Mouse (Mus musculus): Measurements from ENCODE around the gene Jak3. TPM values are rescaled to one million over a fixed set of nuclear protein-coding genes. Genes with fewer than 3 reads are reported as not detected.
"Not testable (repeated sequence)": the region's sequence is repeated elsewhere in the genome, so short reads cannot be mapped to it uniquely, and the experiment has no call there.

Gene Jak3
- polyA plus RNA-seq, 1 experiment from 2014 or later = 3.4 TPM

DNA sequence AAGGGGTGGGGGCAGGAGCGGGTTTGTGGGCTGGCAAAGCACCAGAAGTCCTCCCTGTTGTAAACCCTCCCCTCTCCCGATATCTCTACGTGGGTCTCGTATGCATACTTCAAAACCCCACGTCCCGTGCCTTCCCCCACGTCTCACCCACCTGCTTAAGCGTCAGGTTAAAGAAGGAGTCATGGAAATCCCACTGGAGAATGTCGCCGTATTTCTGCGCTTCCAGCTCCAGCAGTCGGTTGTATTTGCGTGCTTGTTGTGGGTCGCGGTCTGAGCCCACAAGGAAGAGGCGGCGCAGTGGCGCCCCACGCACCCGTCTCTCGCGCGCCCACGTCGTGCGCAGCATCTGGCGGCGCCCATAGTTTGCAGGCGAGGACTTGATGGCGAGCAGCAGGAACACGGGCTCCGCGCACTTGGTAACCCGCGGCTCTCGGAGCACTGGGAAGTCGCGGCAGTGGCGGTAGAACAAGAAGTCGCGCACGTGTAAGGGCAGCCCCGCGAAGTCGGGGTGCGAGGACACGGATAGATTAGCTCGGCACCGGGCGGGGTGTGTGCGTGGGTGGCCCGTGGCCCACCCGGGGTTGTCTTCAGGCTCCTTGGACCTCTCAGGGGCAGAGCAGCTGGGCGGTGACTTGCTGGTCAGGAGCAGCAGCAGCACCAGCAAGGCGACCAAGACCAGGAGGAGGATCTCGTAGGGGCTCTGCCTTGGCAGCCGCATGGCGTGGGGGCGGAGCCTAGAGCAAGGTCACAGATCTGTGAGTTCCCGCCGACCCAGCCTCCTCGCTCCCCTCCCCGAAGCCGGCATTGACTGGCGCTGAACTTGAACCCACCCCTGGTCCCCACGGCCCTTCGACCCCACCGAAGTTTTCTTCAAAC lies 17.3 kb downstream of the Jak3 start:
- no peaks in the 10 kb centered on the region for H3K36me3 ChIP-seq (ENCODE audit: control insufficient read depth, insufficient read depth)
- no peaks in the 10 kb centered on the region for H3K9me3 ChIP-seq (ENCODE audit: control insufficient read depth, low read length)
- peak overlapping the region; percentile 44 for H3K4me2 ChIP-seq (ENCODE audit: low read length)
- peak overlapping the region; percentile 23 for H3K4me3 ChIP-seq (replicated peaks; ENCODE audit: low read length)
- H3K9ac ChIP-seq (replicated peaks; ENCODE audit: low read depth, low read length) = no peak overlapping the region
- peak; percentile 32; the same call in 1 of the 2 replicates for ATAC-seq
- H3K27ac ChIP-seq (ENCODE audit: low read length) = no peak overlapping the region
- peaks cover 12% of the 10 kb centered on the region for H3K4me1 ChIP-seq (replicated peaks; ENCODE audit: control insufficient read depth, insufficient read depth, low read length)
- H3K27me3 ChIP-seq (replicated peaks; ENCODE audit: control insufficient read depth, insufficient read depth, low read length) = peaks cover 81% of the 10 kb centered on the region
- WGBS = 8% methylated on average over 68 of the region's 68 CpGs

DNA sequence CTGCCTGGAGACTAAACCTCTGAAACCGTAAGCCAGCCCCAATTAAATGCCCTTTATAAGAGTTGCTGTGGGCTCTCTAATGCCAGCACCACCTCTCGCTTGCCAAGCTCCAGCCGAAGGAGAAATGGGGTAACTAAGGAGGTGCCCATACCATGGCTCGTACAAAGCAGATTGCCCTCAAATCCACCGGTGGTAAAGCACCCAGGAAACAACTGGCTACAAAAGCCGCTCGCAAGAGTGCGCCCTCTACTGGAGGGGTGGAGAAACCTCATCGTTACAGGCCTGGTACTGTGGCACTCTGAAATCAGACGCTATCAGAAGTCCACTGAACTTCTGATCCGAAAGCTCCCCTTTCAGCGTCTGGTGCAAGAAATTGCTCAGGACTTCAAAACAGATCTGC lies 19.4 kb downstream of the Jak3 start:
- H3K27ac ChIP-seq (ENCODE audit: low read length); ATAC-seq; H3K4me3 ChIP-seq (replicated peaks; ENCODE audit: low read length); H3K36me3 ChIP-seq (ENCODE audit: control insufficient read depth, insufficient read depth); H3K4me2 ChIP-seq (ENCODE audit: low read length); H3K9me3 ChIP-seq (ENCODE audit: control insufficient read depth, low read length); H3K9ac ChIP-seq (replicated peaks; ENCODE audit: low read depth, low read length): not testable (repeated sequence)
- WGBS = 65% methylated on average over 12 of the region's 12 CpGs
- peaks cover 75% of the 10 kb centered on the region for H3K27me3 ChIP-seq (replicated peaks; ENCODE audit: control insufficient read depth, insufficient read depth, low read length)
- H3K4me1 ChIP-seq (replicated peaks; ENCODE audit: control insufficient read depth, insufficient read depth, low read length) = peaks cover 12% of the 10 kb centered on the region

DNA sequence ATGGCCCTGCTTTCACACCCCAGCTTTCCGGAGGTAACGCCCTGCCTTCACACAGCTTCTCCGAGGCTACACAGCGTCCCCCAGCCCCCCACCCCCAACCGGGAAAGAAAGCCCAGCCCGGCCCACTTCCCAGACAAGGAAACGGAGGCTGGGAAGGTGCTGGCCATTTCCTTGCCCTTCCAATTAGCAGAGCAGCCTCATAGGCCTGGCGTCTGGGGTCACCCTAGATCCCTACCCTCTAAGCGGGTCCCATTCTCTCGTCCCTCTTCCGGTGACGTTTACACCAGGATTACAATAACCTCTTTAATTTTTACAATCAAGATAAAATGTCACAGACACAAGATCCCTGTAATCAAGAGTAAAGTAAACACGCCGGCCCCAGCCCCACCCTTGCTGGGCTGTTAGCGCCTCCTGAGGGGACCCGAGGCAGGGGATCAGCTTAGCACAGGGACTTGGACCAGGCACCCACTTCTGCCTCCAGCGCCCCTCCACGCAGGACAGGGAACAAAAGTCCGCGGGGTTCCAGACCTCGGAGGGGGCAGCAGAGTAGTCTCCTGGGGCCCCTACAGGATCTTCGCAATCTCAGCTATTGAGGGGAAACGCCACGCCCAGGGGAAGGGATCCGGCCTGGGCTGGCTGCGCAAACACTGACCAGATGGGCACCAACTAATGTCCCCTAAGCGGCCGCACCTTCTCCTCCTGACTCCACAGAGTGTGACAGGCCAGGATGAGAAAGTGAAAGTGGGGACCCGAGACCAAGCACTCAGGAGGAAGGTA lies 24.6 kb downstream of the Jak3 start:
- Histone ChIP-seq H3K9me3 (ENCODE audit: control insufficient read depth, low read length) (no peaks in the 10 kb centered on the region), H3K27me3 (replicated peaks; ENCODE audit: control insufficient read depth, insufficient read depth, low read length) (peaks cover 50% of the 10 kb centered on the region), H3K9ac (replicated peaks; ENCODE audit: low read depth, low read length) (no peak overlapping the region), H3K27ac (ENCODE audit: low read length) (no peak overlapping the region), H3K4me3 (replicated peaks; ENCODE audit: low read length) (0 out of 2 replicates have a peak overlapping the region, but pooled peaks have one; percentile 0), H3K36me3 (ENCODE audit: control insufficient read depth, insufficient read depth) (no peaks in the 10 kb centered on the region), H3K4me1 (replicated peaks; ENCODE audit: control insufficient read depth, insufficient read depth, low read length) (0 out of 2 replicates have a peak, but pooled peaks cover 2% of the 10 kb centered on the region), H3K4me2 (ENCODE audit: low read length) (peak overlapping the region; percentile 8; the same call in 1 of the 2 replicates)
- ATAC-seq = no peak
- 9% methylated on average over 29 of the region's 29 CpGs for WGBS

DNA sequence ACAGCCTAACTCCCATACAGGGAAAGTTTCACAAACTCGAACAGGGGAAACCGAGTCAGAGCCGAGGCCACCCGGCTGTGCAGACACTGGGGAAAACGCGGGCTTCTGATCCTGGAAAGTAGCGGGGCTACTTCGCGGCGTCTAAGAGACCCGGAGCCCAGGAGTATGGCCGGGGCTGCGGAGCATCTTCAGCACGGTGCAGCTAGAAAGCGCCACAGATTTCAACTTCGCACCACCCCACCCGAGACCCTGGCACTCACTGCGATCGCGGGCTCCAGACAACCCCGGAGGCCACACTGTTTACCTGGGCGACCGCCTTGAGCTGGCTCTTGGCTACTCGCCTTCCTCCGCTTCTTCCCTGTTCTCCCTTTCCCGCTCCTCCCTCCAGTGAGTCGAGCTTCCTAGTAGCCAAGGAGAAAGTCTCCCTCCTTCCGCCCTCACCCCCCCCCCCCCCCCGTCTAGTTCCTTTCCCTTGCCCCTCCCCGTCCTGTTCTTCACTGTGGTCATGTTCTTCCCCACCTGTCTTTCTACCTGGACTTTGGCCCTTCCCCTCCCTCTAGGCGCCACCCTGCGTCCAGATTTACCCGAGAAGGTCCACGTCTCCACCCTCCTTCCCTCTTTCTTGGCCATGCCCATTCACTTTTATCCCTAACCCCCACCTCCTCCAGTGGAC lies 25.5 kb downstream of the Jak3 start, which contains the start of gene B3gnt3:
B3gnt3 (minus strand) TSS at position 376 of the 673 bp plus-strand sequence.
- Histone ChIP-seq H3K27ac (ENCODE audit: low read length) (no peak within 1 kb of the TSS), H3K4me2 (ENCODE audit: low read length) (peak within 1 kb of the TSS; percentile 8; the same call in 1 of the 2 replicates), H3K36me3 (ENCODE audit: control insufficient read depth, insufficient read depth) (no peaks in the 10 kb centered on the region), H3K27me3 (replicated peaks; ENCODE audit: control insufficient read depth, insufficient read depth, low read length) (peaks cover 49% of the 10 kb centered on the region), H3K9me3 (ENCODE audit: control insufficient read depth, low read length) (no peaks in the 10 kb centered on the region), H3K4me3 (replicated peaks; ENCODE audit: low read length) (0 out of 2 replicates have a peak within 1 kb of the TSS, but pooled peaks have one; percentile 0), H3K4me1 (replicated peaks; ENCODE audit: control insufficient read depth, insufficient read depth, low read length) (0 out of 2 replicates have a peak, but pooled peaks cover 2% of the 10 kb centered on the region), H3K9ac (replicated peaks; ENCODE audit: low read depth, low read length) (no peak within 1 kb of the TSS)
- no peak for ATAC-seq
- 16% methylated on average over 32 of the region's 34 CpGs for WGBS

DNA sequence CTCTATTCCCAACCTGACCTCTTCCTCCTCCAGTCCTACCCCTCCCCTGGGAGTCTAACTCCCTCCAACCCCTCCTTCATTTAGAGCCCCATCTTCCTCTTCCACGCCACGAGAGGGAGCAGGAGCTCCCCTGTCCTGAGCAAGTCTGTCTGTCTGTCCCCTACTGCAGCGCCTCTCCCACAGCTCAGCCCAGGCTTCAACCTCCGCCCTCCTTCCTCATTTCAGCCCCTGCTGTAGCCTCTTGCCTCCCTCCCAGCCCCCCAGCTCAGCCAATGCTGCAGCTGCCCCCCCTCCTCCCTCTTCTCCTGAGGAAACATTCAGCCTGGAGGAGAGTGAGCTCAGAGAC lies 26.0 kb downstream of the Jak3 start:
- no peaks in the 10 kb centered on the region for H3K9me3 ChIP-seq (ENCODE audit: control insufficient read depth, low read length)
- no peak overlapping the region for H3K9ac ChIP-seq (replicated peaks; ENCODE audit: low read depth, low read length)
- 31% methylated on average over 4 of the region's 4 CpGs for WGBS
- no peak overlapping the region for H3K4me3 ChIP-seq (replicated peaks; ENCODE audit: low read length)
- no peak overlapping the region for H3K4me2 ChIP-seq (ENCODE audit: low read length)
- peaks cover 44% of the 10 kb centered on the region for H3K27me3 ChIP-seq (replicated peaks; ENCODE audit: control insufficient read depth, insufficient read depth, low read length)
- ATAC-seq = no peak
- no peaks in the 10 kb centered on the region for H3K36me3 ChIP-seq (ENCODE audit: control insufficient read depth, insufficient read depth)
- H3K27ac ChIP-seq (ENCODE audit: low read length) = no peak overlapping the region
- 0 out of 2 replicates have a peak, but pooled peaks cover 2% of the 10 kb centered on the region for H3K4me1 ChIP-seq (replicated peaks; ENCODE audit: control insufficient read depth, insufficient read depth, low read length)

DNA sequence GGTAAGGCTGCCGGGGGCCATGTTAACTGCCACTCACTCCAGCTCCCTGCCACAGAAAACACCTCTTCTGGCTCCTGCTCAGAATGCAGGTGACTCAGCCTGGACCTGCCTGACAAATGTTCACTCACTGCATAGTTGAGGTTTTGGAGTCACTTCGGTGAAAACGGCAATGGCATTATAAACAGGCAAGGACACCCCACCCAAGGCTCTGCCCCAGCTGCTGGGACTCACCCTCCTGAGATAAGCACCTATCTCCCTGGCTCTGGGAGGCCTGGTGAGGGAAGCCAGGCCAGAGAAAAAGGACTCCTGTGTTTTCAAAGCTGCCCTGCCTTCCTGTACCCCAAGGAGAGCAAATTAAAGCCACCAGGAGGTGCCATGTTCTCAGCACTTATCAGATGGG lies 26.8 kb downstream of the Jak3 start:
- Histone ChIP-seq H3K4me2 (ENCODE audit: low read length) (no peak overlapping the region), H3K4me3 (replicated peaks; ENCODE audit: low read length) (no peak overlapping the region), H3K4me1 (replicated peaks; ENCODE audit: control insufficient read depth, insufficient read depth, low read length) (0 out of 2 replicates have a peak, but pooled peaks cover 2% of the 10 kb centered on the region), H3K9me3 (ENCODE audit: control insufficient read depth, low read length) (no peaks in the 10 kb centered on the region), H3K27me3 (replicated peaks; ENCODE audit: control insufficient read depth, insufficient read depth, low read length) (peaks cover 43% of the 10 kb centered on the region), H3K9ac (replicated peaks; ENCODE audit: low read depth, low read length) (no peak overlapping the region), H3K27ac (ENCODE audit: low read length) (no peak overlapping the region), H3K36me3 (ENCODE audit: control insufficient read depth, insufficient read depth) (no peaks in the 10 kb centered on the region)
- ATAC-seq = no peak
- WGBS = 82% methylated on average over 3 of the region's 3 CpGs

DNA sequence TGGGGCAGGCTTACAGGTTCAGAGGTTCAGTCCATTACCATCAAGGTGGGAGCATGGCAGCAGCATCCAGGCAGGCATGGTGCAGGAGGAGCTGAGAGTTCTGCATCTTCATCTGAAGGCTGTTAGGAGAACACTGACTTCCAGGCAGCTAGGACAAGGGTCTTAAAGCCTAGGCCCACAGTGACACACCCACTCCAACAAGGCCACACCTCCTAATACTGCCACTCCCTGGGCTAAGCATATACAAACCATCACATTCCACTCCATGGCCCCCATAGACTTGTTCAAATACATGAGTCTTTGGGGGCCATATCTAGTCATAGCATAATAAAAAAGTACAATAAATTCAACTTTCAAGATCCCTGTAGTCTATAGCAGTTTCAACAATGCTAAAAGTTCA lies 27.3 kb downstream of the Jak3 start:
- not testable (repeated sequence) for H3K4me3 ChIP-seq (replicated peaks; ENCODE audit: low read length); H3K36me3 ChIP-seq (ENCODE audit: control insufficient read depth, insufficient read depth); H3K4me2 ChIP-seq (ENCODE audit: low read length); H3K9me3 ChIP-seq (ENCODE audit: control insufficient read depth, low read length); H3K4me1 ChIP-seq (replicated peaks; ENCODE audit: control insufficient read depth, insufficient read depth, low read length); ATAC-seq; H3K27ac ChIP-seq (ENCODE audit: low read length); H3K9ac ChIP-seq (replicated peaks; ENCODE audit: low read depth, low read length)
- peaks cover 40% of the 10 kb centered on the region for H3K27me3 ChIP-seq (replicated peaks; ENCODE audit: control insufficient read depth, insufficient read depth, low read length)

DNA sequence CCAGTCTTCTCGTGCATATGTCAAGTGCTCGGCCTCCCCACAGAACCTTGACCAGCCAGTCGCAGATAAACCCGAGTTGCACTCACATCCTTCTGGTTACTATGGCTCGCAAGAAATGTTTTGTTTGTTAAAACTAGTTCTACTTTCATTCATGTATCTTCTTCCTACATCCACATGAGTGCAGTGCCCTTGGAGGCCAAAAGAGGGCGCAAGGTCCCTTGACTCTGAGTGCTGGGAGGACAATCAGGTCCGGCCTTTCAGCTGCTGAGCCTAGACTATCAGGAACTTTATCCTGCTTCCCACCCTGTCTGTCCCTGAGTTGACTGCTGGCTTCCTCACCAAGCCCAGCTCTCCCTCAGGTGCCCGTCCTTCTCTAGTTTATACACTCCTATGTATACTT lies 31.8 kb downstream of the Jak3 start:
- H3K27ac ChIP-seq (ENCODE audit: low read length) = no peak overlapping the region
- peaks cover 4% of the 10 kb centered on the region; the same call in 1 of the 2 replicates for H3K4me1 ChIP-seq (replicated peaks; ENCODE audit: control insufficient read depth, insufficient read depth, low read length)
- ATAC-seq = no peak
- H3K27me3 ChIP-seq (replicated peaks; ENCODE audit: control insufficient read depth, insufficient read depth, low read length) = peaks cover 8% of the 10 kb centered on the region
- no peaks in the 10 kb centered on the region for H3K9me3 ChIP-seq (ENCODE audit: control insufficient read depth, low read length)
- H3K4me2 ChIP-seq (ENCODE audit: low read length) = no peak overlapping the region
- no peak overlapping the region for H3K4me3 ChIP-seq (replicated peaks; ENCODE audit: low read length)
- peaks cover 3% of the 10 kb centered on the region; the same call in 1 of the 2 replicates for H3K36me3 ChIP-seq (ENCODE audit: control insufficient read depth, insufficient read depth)
- H3K9ac ChIP-seq (replicated peaks; ENCODE audit: low read depth, low read length) = no peak overlapping the region
- 34% methylated on average over 8 of the region's 8 CpGs for WGBS
